Mouse (Mus musculus): ENCODE data around the gene Tlnrd1.

Tlnrd1 gene

DNA sequence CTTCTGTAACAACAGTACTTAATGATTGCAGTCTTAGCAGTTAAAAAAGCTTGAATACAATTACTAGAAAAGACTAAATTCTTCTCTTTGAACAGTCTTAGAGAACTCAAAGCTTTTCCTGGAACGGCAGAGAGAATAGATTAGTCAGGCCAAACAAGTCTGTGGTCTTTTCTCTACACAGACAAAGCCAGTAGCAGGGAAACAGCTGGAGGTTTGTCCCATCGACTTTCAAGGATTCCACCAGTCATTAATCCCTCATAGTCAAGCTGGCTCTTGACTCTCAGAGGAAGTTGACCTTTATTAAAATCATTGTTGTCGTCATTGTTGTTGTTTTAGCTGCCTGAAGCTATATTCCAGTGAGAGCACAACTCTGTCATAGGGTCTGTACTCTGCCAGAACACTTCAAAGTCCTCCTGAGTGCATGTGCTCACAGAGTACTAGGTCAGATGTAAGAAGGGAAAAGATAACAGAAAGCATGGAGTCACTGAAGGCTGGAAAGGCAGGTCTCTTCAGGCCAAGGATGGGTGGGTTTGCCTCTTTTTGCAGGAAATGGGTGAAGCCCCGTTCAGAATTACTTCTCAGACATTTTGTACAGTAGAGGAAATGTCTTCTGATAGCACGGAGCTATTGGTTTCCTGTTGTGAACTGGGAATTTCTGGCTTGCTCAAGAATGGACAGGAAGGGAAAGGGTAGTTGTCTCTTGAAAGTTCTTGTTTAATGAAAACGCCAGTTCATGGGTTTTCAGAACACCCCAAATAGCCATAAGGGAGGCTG is 41.4 kb downstream of the Tlnrd1 start:
- DNase-seq (ENCODE audit: low read depth): no peak

DNA sequence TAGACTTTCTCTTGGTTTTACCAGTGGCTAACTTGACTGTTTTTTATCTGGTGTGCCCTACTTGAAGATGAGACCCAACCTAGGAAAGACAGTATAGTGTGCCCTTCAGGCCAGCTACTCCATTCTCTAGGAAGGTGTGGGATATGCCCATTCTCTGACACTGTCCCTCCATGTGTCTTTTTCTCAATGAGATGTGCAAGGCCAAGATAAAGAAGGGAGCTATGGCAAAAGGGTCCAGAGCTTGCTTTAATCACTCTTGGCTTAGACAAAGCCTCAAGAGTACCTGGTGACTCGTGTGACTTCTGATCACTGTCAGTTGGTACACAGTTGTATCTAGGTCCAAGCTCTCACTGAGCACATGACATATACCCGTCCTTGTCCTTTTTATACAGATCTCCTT is 44.0 kb downstream of the Tlnrd1 start:
- no peak for DNase-seq (ENCODE audit: low read depth)

DNA sequence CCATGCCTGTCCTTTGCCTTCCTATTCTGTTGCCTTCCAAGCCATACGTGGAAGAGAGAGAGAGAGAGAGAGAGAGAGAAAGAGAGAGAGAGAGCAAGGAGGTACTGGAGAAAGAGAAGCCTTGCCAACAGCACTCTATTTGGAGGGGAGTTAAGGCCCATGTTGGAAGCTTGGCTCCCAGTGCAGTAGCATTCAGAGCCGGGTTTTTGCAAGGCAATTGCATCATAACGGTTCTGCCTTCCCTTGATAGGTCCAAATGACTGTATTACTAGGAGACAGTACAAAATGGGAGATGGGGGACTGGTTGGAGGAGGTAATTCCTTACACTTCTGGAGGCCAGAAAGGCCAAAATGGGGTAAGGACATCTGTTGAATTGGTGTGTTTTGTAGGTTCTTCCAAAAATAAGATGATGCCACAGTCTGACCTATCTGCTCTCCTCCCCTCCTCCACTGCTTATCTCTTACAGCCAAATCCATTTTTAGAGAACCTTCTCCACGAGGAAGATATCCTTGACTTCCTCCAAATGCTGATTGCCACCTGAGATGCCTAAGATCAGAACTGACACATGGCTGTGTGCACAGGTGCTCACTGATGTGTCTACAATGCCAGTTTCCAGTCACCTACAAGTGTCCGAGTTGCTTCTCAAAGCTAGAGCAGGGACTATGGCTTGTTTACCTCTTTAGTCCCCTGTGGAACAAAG is 45.4 kb downstream of the Tlnrd1 start:
- no peak for DNase-seq (ENCODE audit: low read depth)
